Mouse (Mus musculus) CD4-positive, CD25-positive, alpha-beta regulatory T cell, adult 4 months (primary cell): ENCODE results near the gene Fam205c. TPM values are rescaled to one million over a fixed set of nuclear protein-coding genes. Genes with fewer than 3 reads are reported as not detected.
"Not testable (repeated sequence)": the region's sequence is repeated elsewhere in the genome, so short reads cannot be mapped to it uniquely, and the experiment has no call there.

Source experiments
- ATAC-seq: one replicate; pipeline ENCODE4 v1.8.0; 2017
- polyA plus RNA-seq, 2 experiments: library from polyadenylated mRNA; unstranded; fragments of 100-300 nt; shearing (Covaris generic); gene quantifications; one replicate each; pipeline ENCODE4 v1.2.1; 2017

Fam205c gene
- polyA plus RNA-seq, 2 experiments from 2014 or later = not detected

GRCm38 (mm10) chr4:42876586-42877291, 2.7 kb upstream of the Fam205c start:
- ATAC-seq = peak; percentile 72

DNA sequence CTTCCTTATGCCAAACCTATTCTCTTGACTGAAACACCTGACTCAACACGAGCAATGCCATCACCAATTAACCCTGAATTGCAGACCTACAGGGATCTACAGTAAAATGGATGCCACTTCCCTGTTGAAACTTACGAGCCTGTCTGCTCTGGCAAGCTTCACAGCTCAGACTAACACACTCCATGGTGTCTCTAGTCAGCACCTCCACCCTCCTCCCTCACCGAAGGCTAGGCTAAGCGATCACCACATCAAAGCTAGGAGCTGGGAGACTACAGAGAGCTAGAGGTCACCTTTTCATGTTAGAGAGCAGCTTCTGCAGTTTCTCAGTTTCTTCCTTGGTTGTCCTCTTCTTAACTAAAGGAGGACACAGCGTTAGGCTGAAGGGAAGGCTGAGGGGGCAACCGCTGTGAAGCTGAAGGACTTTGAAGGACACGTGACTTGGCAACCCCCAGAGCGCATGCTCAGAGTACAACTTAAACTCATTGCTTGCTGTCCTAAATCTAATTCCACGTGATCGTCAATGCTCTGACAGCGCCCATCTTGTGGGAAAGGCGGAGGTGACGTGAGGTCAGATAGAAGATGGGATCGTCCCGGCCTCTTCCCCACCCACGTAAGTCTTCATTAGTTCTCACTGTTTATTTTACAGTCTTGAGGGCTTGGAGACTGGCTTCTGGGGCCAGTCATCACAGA, 1.1 kb downstream of the Fam205c start:
- no peak for ATAC-seq

DNA sequence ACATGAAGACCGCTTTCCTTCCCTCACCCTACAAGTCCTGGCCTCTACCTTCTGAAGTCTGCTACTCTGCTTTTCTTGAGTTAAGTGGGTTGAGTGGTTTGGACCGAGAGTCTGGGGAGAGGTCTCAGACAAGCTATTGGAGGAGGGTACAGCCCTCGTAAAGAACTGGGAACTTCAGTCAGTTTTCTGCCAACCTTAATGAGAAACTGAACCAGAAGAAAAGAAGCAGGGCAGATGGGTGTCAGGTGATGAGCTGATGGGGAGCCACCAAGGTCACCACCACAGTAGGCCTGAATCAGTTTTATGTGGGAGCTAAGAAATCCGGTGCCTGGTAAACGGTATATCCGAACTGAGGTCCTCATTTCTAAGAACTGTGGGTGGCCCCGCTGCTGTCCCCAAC, 1.9 kb downstream of the Fam205c start:
- ATAC-seq = no peak

- ATAC-seq = no peak
Measured at GRCm38 (mm10) chr4:42870748-42871147, 3.3 kb downstream of the Fam205c start.

- ATAC-seq = no peak
Measured at GRCm38 (mm10) chr4:42868193-42868592, 5.8 kb downstream of the Fam205c start.

- no peak for ATAC-seq
Measured at GRCm38 (mm10) chr4:42867390-42867789, 6.6 kb downstream of the Fam205c start.

GRCm38 (mm10) chr4:42863487-42863886, 10.5 kb downstream of the Fam205c start:
- ATAC-seq = not testable (repeated sequence)

DNA sequence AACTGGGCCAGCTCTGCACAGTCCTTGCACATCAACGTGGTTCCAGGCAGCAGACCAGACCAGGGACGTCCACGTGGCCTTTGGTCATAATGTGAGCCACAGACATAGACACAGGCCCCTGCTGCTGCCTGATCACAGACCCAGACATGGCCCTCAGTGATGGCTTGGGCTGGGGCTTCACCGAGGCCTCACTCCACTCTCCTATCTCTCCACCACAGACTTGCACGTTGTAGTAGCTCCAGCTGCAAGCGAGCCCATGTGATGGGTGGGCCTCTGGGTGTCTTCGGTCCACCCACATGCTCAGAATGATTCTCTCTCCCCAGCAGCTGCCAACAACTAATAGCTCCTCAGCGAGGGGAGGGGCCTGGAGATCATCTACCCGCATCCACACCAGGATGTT, 13.6 kb downstream of the Fam205c start:
- not testable (repeated sequence) for ATAC-seq

- ATAC-seq = not testable (repeated sequence)
Measured at GRCm38 (mm10) chr4:42856671-42857070, 17.4 kb downstream of the Fam205c start, which contains the start of gene Gm12394. TSS of gene Gm12394 (minus strand) at chr4:42856771.

GRCm38 (mm10) chr4:42853788-42854187, 20.2 kb downstream of the Fam205c start, which contains the start of gene Fam205a1:
TSS of gene Fam205a1 (minus strand) at chr4:42853888.
- not testable (repeated sequence) for ATAC-seq

Other genes starting within 250 kb of the Fam205c start
- gene Gm2564, start 244.5 kb downstream of the Fam205c start, polyA plus RNA-seq = not detected
- not detected for gene Ccl27b, start 219.0 kb downstream of the Fam205c start, polyA plus RNA-seq
- not detected for gene Il11ra2, start 212.3 kb downstream of the Fam205c start, polyA plus RNA-seq
- not detected for gene 4930578G10Rik, start 138.7 kb downstream of the Fam205c start, polyA plus RNA-seq
- not detected for gene Ccl19, start 117.7 kb downstream of the Fam205c start, polyA plus RNA-seq
- gene Ccl21a, start 100.2 kb downstream of the Fam205c start, polyA plus RNA-seq = not detected
- not detected for gene Fam205a1, start 20.3 kb downstream of the Fam205c start, polyA plus RNA-seq
- not detected for gene Gm12394, start 17.5 kb downstream of the Fam205c start, polyA plus RNA-seq
- under 1 TPM in 1 of 2 experiments, not detected in 1; 0.05 TPM for gene Phf24, start 42.4 kb upstream of the Fam205c start, polyA plus RNA-seq
- 1 to 10 TPM; 4.9 to 7.0 TPM for gene Dnajb5, start 75.6 kb upstream of the Fam205c start, polyA plus RNA-seq
- under 1 TPM in 1 of 2 experiments, not detected in 1; 0.48 TPM for gene 1700022I11Rik, start 95.4 kb upstream of the Fam205c start, polyA plus RNA-seq
- gene Vcp, start 126.3 kb upstream of the Fam205c start, polyA plus RNA-seq = 100 to 1,000 TPM; 164 to 202 TPM
- gene Fancg, start 136.3 kb upstream of the Fam205c start, polyA plus RNA-seq = 10 to 100 TPM; 23.3 to 38.7 TPM
- 10 to 100 TPM; 12.1 to 34.1 TPM for gene Pigo, start 151.6 kb upstream of the Fam205c start, polyA plus RNA-seq
- 100 to 1,000 TPM; 137 to 170 TPM for gene Stoml2, start 157.5 kb upstream of the Fam205c start, polyA plus RNA-seq
- gene Fam214b, start 172.0 kb upstream of the Fam205c start, polyA plus RNA-seq = 1 to 10 TPM; 1.5 to 2.3 TPM
- gene Unc13b, start 184.7 kb upstream of the Fam205c start, polyA plus RNA-seq = under 1 TPM; 0.05 to 0.29 TPM